Mouse (Mus musculus): ENCODE results near the gene Rbm19. TPM values are rescaled to one million over a fixed set of nuclear protein-coding genes. Genes with fewer than 3 reads are reported as not detected.
A peak's percentile ranks its signal among the peaks of the same experiment; 100 is the strongest.
"Not testable (repeated sequence)": the region's sequence is repeated elsewhere in the genome, so short reads cannot be mapped to it uniquely, and the experiment has no call there.

The Rbm19 gene
- polyA plus RNA-seq, 1 experiment, result 2.3 TPM

GRCm38 (mm10) chr5:120102097-120102496, 14.2 kb upstream of the Rbm19 start:
- peaks cover 2% of the 10 kb centered on the region for H3K4me1 ChIP-seq (ENCODE audit: control insufficient read depth)
- H3K27me3 ChIP-seq (ENCODE audit: control insufficient read depth), result peaks cover 10% of the 10 kb centered on the region
- H3K36me3 ChIP-seq (ENCODE audit: control insufficient read depth), result no peaks in the 10 kb centered on the region
- H3K9me3 ChIP-seq (ENCODE audit: control insufficient read depth, low read length), result peaks cover 3% of the 10 kb centered on the region; the same call in 1 of the 2 replicates
- TF ChIP-seq GATA1 (IDR thresholded peaks at IDR 0.05; ENCODE audit: low read length) (no peak), TAL1 (IDR thresholded peaks at IDR 0.05; ENCODE audit: low read length) (no peak)
- no peak overlapping the region for H3K4me3 ChIP-seq (replicated peaks)

GRCm38 (mm10) chr5:120102732-120103131, 13.5 kb upstream of the Rbm19 start:
- Histone ChIP-seq H3K36me3 (ENCODE audit: control insufficient read depth) (no peaks in the 10 kb centered on the region), H3K4me3 (replicated peaks) (no peak overlapping the region), H3K27me3 (ENCODE audit: control insufficient read depth) (peaks cover 10% of the 10 kb centered on the region), H3K9me3 (ENCODE audit: control insufficient read depth, low read length) (peaks cover 3% of the 10 kb centered on the region; the same call in 1 of the 2 replicates), H3K4me1 (ENCODE audit: control insufficient read depth) (peaks cover 2% of the 10 kb centered on the region)
- no peak for TF ChIP-seq TAL1 (IDR thresholded peaks at IDR 0.05; ENCODE audit: low read length)
- TF ChIP-seq GATA1 (IDR thresholded peaks at IDR 0.05; ENCODE audit: low read length), result no peak

GRCm38 (mm10) chr5:120103458-120103857, 12.8 kb upstream of the Rbm19 start:
- H3K9me3 ChIP-seq (ENCODE audit: control insufficient read depth, low read length), result peaks cover 3% of the 10 kb centered on the region; the same call in 1 of the 2 replicates
- no peak overlapping the region for H3K4me3 ChIP-seq (replicated peaks)
- peaks cover 10% of the 10 kb centered on the region for H3K27me3 ChIP-seq (ENCODE audit: control insufficient read depth)
- TF ChIP-seq GATA1 (IDR thresholded peaks at IDR 0.05; ENCODE audit: low read length), result no peak
- TF ChIP-seq TAL1 (IDR thresholded peaks at IDR 0.05; ENCODE audit: low read length), result no peak
- no peaks in the 10 kb centered on the region for H3K36me3 ChIP-seq (ENCODE audit: control insufficient read depth)
- H3K4me1 ChIP-seq (ENCODE audit: control insufficient read depth), result peaks cover 2% of the 10 kb centered on the region

- Histone ChIP-seq H3K27me3 (ENCODE audit: control insufficient read depth) (peaks cover 18% of the 10 kb centered on the region), H3K36me3 (ENCODE audit: control insufficient read depth) (no peaks in the 10 kb centered on the region), H3K9me3 (ENCODE audit: control insufficient read depth, low read length) (no peaks in the 10 kb centered on the region), H3K4me1 (ENCODE audit: control insufficient read depth) (peaks cover 2% of the 10 kb centered on the region), H3K4me3 (replicated peaks) (no peak overlapping the region)
- TF ChIP-seq TAL1 (IDR thresholded peaks at IDR 0.05; ENCODE audit: low read length) (no peak), GATA1 (IDR thresholded peaks at IDR 0.05; ENCODE audit: low read length) (no peak)
These were observed 9.7 kb upstream of the Rbm19 start for GRCm38 (mm10) chr5:120106424-120107073.

GRCm38 (mm10) chr5:120114361-120114760, 1.9 kb upstream of the Rbm19 start:
- H3K9me3 ChIP-seq (ENCODE audit: control insufficient read depth, low read length), result no peaks in the 10 kb centered on the region
- H3K27me3 ChIP-seq (ENCODE audit: control insufficient read depth), result peaks cover 8% of the 10 kb centered on the region
- no peak overlapping the region for H3K4me3 ChIP-seq (replicated peaks)
- peaks cover 11% of the 10 kb centered on the region for H3K36me3 ChIP-seq (ENCODE audit: control insufficient read depth)
- H3K4me1 ChIP-seq (ENCODE audit: control insufficient read depth), result peaks cover 22% of the 10 kb centered on the region
- no peak for TF ChIP-seq TAL1 (IDR thresholded peaks at IDR 0.05; ENCODE audit: low read length)

- H3K9me3 ChIP-seq (ENCODE audit: control insufficient read depth, low read length); H3K27me3 ChIP-seq (ENCODE audit: control insufficient read depth): not testable (repeated sequence)
- peak overlapping the region; percentile 91 for H3K4me3 ChIP-seq (replicated peaks)
- H3K4me1 ChIP-seq (ENCODE audit: control insufficient read depth), result peaks cover 22% of the 10 kb centered on the region
- peaks cover 39% of the 10 kb centered on the region for H3K36me3 ChIP-seq (ENCODE audit: control insufficient read depth)
These were observed 896 bp downstream of the Rbm19 start for GRCm38 (mm10) chr5:120117161-120117560.

- peaks cover 3% of the 10 kb centered on the region for H3K9me3 ChIP-seq (ENCODE audit: control insufficient read depth, low read length)
- H3K4me1 ChIP-seq (ENCODE audit: control insufficient read depth), result peaks cover 11% of the 10 kb centered on the region
- no peak overlapping the region for H3K4me3 ChIP-seq (replicated peaks)
- TF ChIP-seq GATA1 (IDR thresholded peaks at IDR 0.05; ENCODE audit: low read length), result no peak
- TF ChIP-seq TAL1 (IDR thresholded peaks at IDR 0.05; ENCODE audit: low read length), result no peak
- peaks cover 98% of the 10 kb centered on the region for H3K36me3 ChIP-seq (ENCODE audit: control insufficient read depth)
- H3K27me3 ChIP-seq (ENCODE audit: control insufficient read depth), result no peaks in the 10 kb centered on the region
These were observed 8.8 kb downstream of the Rbm19 start for GRCm38 (mm10) chr5:120124881-120125690.

GRCm38 (mm10) chr5:120127641-120128040, 11.4 kb downstream of the Rbm19 start:
- TF ChIP-seq TAL1 (IDR thresholded peaks at IDR 0.05; ENCODE audit: low read length), result no peak
- no peak for TF ChIP-seq GATA1 (IDR thresholded peaks at IDR 0.05; ENCODE audit: low read length)
- Histone ChIP-seq H3K9me3 (ENCODE audit: control insufficient read depth, low read length) (no peaks in the 10 kb centered on the region), H3K36me3 (ENCODE audit: control insufficient read depth) (peaks cover 99% of the 10 kb centered on the region), H3K4me3 (replicated peaks) (no peak overlapping the region), H3K27me3 (ENCODE audit: control insufficient read depth) (no peaks in the 10 kb centered on the region), H3K4me1 (ENCODE audit: control insufficient read depth) (peaks cover 36% of the 10 kb centered on the region)

- no peak overlapping the region for H3K4me3 ChIP-seq (replicated peaks)
- peaks cover 44% of the 10 kb centered on the region for H3K4me1 ChIP-seq (ENCODE audit: control insufficient read depth)
- TF ChIP-seq GATA1 (IDR thresholded peaks at IDR 0.05; ENCODE audit: low read length) (no peak), TAL1 (IDR thresholded peaks at IDR 0.05; ENCODE audit: low read length) (no peak)
- H3K36me3 ChIP-seq (ENCODE audit: control insufficient read depth), result peaks cover 99% of the 10 kb centered on the region
- H3K9me3 ChIP-seq (ENCODE audit: control insufficient read depth, low read length), result no peaks in the 10 kb centered on the region
- no peaks in the 10 kb centered on the region for H3K27me3 ChIP-seq (ENCODE audit: control insufficient read depth)
These were observed 12.2 kb downstream of the Rbm19 start for GRCm38 (mm10) chr5:120128511-120128910.
